Mouse (Mus musculus) liver, postnatal 0 days (tissue): ENCODE results near the gene Nme1.

ENCODE experiments used
- CTCF ChIP-seq: sonication (generic); IDR thresholded peaks from 2 replicates; pipeline ENCODE4 v1.5.1; 2016; ENCODE audit warnings: antibody characterized with exemption, low read depth
- EP300 ChIP-seq: IDR thresholded peaks from 2 replicates; pipeline ENCODE4 v1.6.1; 2016; ENCODE audit warnings: antibody characterized with exemption, low read depth, mild to moderate bottlenecking

- TF ChIP-seq CTCF (no peak), EP300 (no peak)
Measured at GRCm38 (mm10) chr11:93988328-93989062, 20.2 kb upstream of the Nme1 start.
